Mouse (Mus musculus) myocyte (in vitro differentiated cells): ENCODE results near the gene Spaca9.

Experiments
- E2F4 ChIP-seq: IDR thresholded peaks from one replicate; pipeline ENCODE4 v1.6.1; 2011; ENCODE audit warnings: mild to moderate bottlenecking, control low read depth, moderate library complexity; ENCODE audit not compliant: insufficient read depth
- MAX ChIP-seq: IDR thresholded peaks from one replicate; pipeline ENCODE4 v1.6.1; 2011; ENCODE audit warnings: low read depth, mild to moderate bottlenecking, control low read depth
- MYOG ChIP-seq, 3 experiments: IDR thresholded peaks; one replicate each; pipeline ENCODE4 v1.6.1; 2011; ENCODE audit warnings: control low read depth in 2 of 3, low read depth in 2 of 3, mild to moderate bottlenecking in 2 of 3; ENCODE audit not compliant: insufficient read length in 2 of 3, control insufficient read depth in 1 of 3, insufficient read depth in 1 of 3
- POLR2A ChIP-seq: IDR thresholded peaks from one replicate; pipeline ENCODE4 v1.6.1; 2011; ENCODE audit warnings: low read depth, mild to moderate bottlenecking, control low read depth, moderate library complexity; ENCODE audit not compliant: insufficient read length
- SRF ChIP-seq: IDR thresholded peaks from one replicate; pipeline ENCODE4 v1.6.1; 2011; ENCODE audit warnings: low read depth; ENCODE audit not compliant: control insufficient read depth, insufficient read length
- TCF12 ChIP-seq: IDR thresholded peaks from one replicate; pipeline ENCODE4 v1.6.1; 2011; ENCODE audit warnings: mild to moderate bottlenecking, control low read depth; ENCODE audit not compliant: poor library complexity, insufficient read depth, severe bottlenecking

- TF ChIP-seq POLR2A (no peak), TCF12 (no peak), MAX (no peak), SRF (no peak), E2F4 (no peak), MYOG (IDR thresholded peaks at IDR 0.05; ENCODE audit: control insufficient read depth in 1 of 3, insufficient read depth in 1 of 3, insufficient read length in 2 of 3, low read depth in 2 of 3) (no peak)
Observed at GRCm38 (mm10) chr2:28643081-28643480, 56.4 kb downstream of the Spaca9 start.
